Mouse (Mus musculus) forebrain, postnatal 0 days (tissue): ENCODE measurements around the gene Ahcyl1. TPM values are rescaled to one million over a fixed set of nuclear protein-coding genes. Genes with fewer than 3 reads are reported as not detected.
A peak's percentile ranks its signal among the peaks of the same experiment; 100 is the strongest.

Source experiments
- ATAC-seq: fragments of 200-750 bp; cut with Nextera tagmentation; 2 replicates; pipeline ENCODE4 v1.8.0; 2017; ENCODE audit warnings: mild to moderate bottlenecking, moderate library complexity
- DNase-seq: peaks from one replicate; pipeline ENCODE4 v3.0.0-alpha.2; 2015
- H3K27ac ChIP-seq: fragments of 300-500 bp; sonication (generic); 2 replicates; pipeline ENCODE4 v1.5.1; 2014; ENCODE audit warnings: low read depth, mild to moderate bottlenecking, antibody characterized with exemption, low read length, moderate library complexity, mixed read lengths
- H3K27me3 ChIP-seq: fragments of 300-500 bp; sonication (generic); 2 replicates; pipeline ENCODE4 v1.6.1; 2014; ENCODE audit warnings: mild to moderate bottlenecking, low read length, mixed read lengths; ENCODE audit not compliant: insufficient read depth
- H3K36me3 ChIP-seq: fragments of 300-500 bp; sonication (generic); 2 replicates; pipeline ENCODE4 v1.6.1; 2014; ENCODE audit warnings: mild to moderate bottlenecking, moderate library complexity; ENCODE audit not compliant: insufficient read depth
- H3K4me1 ChIP-seq: fragments of 300-500 bp; sonication (generic); 2 replicates; pipeline ENCODE4 v1.6.1; 2014; ENCODE audit warnings: antibody characterized with exemption; ENCODE audit not compliant: insufficient read depth
- H3K4me2 ChIP-seq: fragments of 300-500 bp; sonication (generic); 2 replicates; pipeline ENCODE4 v1.6.1; 2014; ENCODE audit warnings: low read depth, mild to moderate bottlenecking, moderate library complexity
- H3K4me3 ChIP-seq: fragments of 300-500 bp; sonication (generic); 2 replicates; pipeline ENCODE4 v1.5.1; 2014; ENCODE audit warnings: low read depth, low read length, mixed read lengths
- H3K9ac ChIP-seq: fragments of 300-500 bp; sonication (generic); 2 replicates; pipeline ENCODE4 v1.6.1; 2014; ENCODE audit warnings: mild to moderate bottlenecking
- H3K9me3 ChIP-seq: fragments of 300-500 bp; sonication (generic); 2 replicates; pipeline ENCODE4 v1.6.1; 2016; ENCODE audit warnings: low read length
- CTCF ChIP-seq: sonication (generic); IDR thresholded peaks from 2 replicates; pipeline ENCODE4 v1.5.1; 2016; ENCODE audit warnings: antibody characterized with exemption, control low read depth, low read depth
- WGBS: fragments of 180-500 bp; shearing (Covaris S2); extraction: QIAGEN DNeasy Blood & Tissue Kit; methylation state at CpG from one replicate; pipeline ENCODE4 v1.1.7; 2014; 5-methylcytosine and 5-hydroxymethylcytosine counted together
- polyA plus RNA-seq: library from polyadenylated mRNA; unstranded; fragments of >200 nt; fragmentation: Nextera tagmentation; extraction: Ambion mirVana; gene quantifications from 2 replicates; pipeline ENCODE4 v1.2.1, GENCODE M21; 2015
- total RNA-seq: library from RNA; depleted of rRNA; stranded (reverse); fragments of >200 nt; gene quantifications from 2 replicates; pipeline ENCODE4 v1.2.3, GENCODE M21; 2014

The Ahcyl1 gene
- total and polyA plus RNA-seq, 2 experiments from 2014 or later: 54.6 to 100 TPM

DNA sequence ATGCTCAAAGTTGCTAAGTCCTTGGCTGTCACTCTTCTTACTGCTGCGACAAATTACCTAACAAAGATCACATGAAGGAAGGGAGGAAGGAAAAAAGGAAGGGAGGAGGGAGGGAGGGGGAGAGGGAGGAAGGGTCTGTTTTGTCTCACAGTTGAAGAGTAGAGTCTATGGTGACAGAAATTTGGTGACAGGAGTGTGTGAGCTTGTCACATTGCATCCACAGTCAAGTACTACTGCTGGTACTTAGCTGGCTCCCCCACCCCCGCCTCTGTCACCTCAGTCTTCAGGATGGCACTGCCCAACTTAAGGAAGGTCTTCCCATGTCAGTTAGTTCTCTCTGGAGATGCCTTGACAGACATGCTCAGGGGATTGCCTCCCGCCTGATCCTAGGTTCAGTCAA, 60.1 kb downstream of the Ahcyl1 start:
- no peaks in the 10 kb centered on the region for H3K27me3 ChIP-seq
- H3K4me3 ChIP-seq: no peak overlapping the region
- DNase-seq (no peak), ATAC-seq (no peak)
- H3K9ac ChIP-seq: no peak overlapping the region
- H3K9me3 ChIP-seq: no peaks in the 10 kb centered on the region
- 82% methylated on average over 3 of the region's 3 CpGs for WGBS
- H3K4me2 ChIP-seq: no peak overlapping the region
- H3K36me3 ChIP-seq: no peaks in the 10 kb centered on the region
- no peak for TF ChIP-seq CTCF
- H3K27ac ChIP-seq: no peak overlapping the region
- no peaks in the 10 kb centered on the region for H3K4me1 ChIP-seq

DNA sequence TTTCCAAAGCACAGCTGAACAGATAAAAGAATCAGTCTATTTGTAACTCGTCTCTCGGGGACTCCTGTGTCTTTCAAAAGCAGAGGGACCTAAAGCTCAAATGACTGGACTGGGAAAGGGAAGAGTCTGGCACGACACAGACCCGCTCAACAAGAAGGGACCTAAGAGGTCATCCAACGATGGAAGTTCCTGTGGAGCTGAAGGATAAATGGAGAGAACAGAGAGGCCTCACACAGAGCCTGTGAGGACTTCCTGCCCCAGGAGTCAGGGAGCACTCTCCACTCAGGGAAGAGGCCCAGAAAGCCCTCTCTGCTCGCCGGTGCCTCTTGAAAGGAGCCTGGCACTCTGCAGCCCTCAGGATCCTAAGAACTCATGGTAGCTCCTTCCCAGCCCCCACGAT, 60.5 kb downstream of the Ahcyl1 start:
- no peak overlapping the region for H3K9ac ChIP-seq
- H3K9me3 ChIP-seq: no peaks in the 10 kb centered on the region
- H3K4me2 ChIP-seq: no peak overlapping the region
- H3K4me3 ChIP-seq: no peak overlapping the region
- H3K36me3 ChIP-seq: no peaks in the 10 kb centered on the region
- WGBS: 60% methylated on average over 8 of the region's 8 CpGs
- H3K4me1 ChIP-seq: no peaks in the 10 kb centered on the region
- no peak overlapping the region for H3K27ac ChIP-seq
- TF ChIP-seq CTCF: no peak
- ATAC-seq (no peak), DNase-seq (no peak)
- H3K27me3 ChIP-seq: no peaks in the 10 kb centered on the region

DNA sequence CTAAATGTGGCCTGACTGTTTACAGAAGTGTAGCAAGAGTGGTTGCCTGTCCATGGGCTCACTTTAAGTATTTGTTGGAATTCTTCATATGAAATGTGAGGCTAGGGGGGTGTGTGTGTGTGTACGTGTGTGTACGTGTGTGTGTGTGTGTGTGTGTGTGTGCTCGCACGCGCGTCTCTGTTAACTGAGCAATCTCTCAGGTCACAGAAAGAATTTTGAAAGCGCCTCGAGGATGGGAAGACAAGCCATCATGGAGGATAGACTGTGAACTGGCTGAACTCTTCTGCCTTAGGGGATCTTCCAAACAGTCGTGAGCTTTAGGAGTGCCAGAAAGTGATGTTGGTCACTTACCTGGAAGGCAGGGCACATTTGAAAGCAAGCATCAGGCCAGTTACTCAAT, 62.5 kb downstream of the Ahcyl1 start:
- no peak overlapping the region for H3K4me3 ChIP-seq
- H3K27ac ChIP-seq: no peak overlapping the region
- 0 out of 2 replicates have a peak, but pooled peaks cover under 1% of the 10 kb centered on the region for H3K36me3 ChIP-seq
- no peaks in the 10 kb centered on the region for H3K9me3 ChIP-seq
- H3K27me3 ChIP-seq: no peaks in the 10 kb centered on the region
- WGBS: 92% methylated on average over 9 of the region's 9 CpGs
- peaks cover 8% of the 10 kb centered on the region for H3K4me1 ChIP-seq
- no peak overlapping the region for H3K4me2 ChIP-seq
- no peak for TF ChIP-seq CTCF
- ATAC-seq (no peak), DNase-seq (no peak)
- no peak overlapping the region for H3K9ac ChIP-seq

DNA sequence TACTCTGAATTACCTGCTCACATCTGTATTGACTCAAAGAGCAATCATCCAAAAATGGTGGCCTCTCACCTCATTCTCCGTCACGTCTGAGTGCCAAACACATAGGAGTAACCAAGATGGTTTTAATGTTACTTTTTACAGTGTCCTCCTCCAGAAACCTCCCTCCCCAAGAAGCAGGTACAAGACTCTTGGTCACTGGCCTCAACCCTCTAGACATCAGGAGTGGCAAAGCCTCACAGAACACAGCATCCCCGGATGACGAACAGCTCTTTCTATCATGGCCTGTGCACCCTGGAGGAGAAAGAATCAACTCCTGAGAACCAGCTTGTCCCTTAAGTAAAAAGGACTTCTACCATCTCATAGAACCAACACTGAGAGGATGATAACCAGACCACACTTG, 63.6 kb downstream of the Ahcyl1 start:
- no peak overlapping the region for H3K9ac ChIP-seq
- no peaks in the 10 kb centered on the region for H3K9me3 ChIP-seq
- no peak overlapping the region for H3K4me3 ChIP-seq
- H3K27me3 ChIP-seq: no peaks in the 10 kb centered on the region
- ATAC-seq (no peak), DNase-seq (no peak)
- peaks cover 11% of the 10 kb centered on the region for H3K36me3 ChIP-seq
- no peak overlapping the region for H3K27ac ChIP-seq
- H3K4me2 ChIP-seq: no peak overlapping the region
- 94% methylated on average over 4 of the region's 4 CpGs for WGBS
- TF ChIP-seq CTCF: no peak
- peaks cover 8% of the 10 kb centered on the region for H3K4me1 ChIP-seq

DNA sequence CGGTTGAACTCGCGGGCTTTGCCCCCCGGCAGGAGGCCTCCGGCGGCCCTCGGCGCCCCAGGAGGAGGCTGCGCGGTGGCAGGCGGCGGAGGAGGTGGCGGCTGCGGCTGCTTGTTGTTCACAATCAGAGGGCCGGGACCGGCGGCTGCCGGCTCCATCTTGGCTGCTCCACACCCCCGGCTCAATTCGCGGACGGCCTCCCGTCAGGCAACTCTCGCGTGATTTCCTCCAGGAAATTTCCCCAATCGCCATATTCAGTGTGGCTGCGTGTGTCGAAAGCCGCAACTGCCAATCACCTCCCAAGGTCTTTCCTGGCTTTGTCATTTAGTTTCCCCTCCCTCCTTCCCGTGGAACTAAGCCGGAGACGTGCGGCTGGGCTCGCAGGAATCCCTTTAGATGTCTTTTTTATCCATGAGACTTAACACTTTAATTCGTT, 64.8 kb downstream of the Ahcyl1 start, which contains the start of gene Strip1:
Gene Strip1 (minus strand): TSS at position 172 of the 436 bp plus-strand sequence.
- WGBS: 4% methylated on average over 35 of the region's 35 CpGs

DNA sequence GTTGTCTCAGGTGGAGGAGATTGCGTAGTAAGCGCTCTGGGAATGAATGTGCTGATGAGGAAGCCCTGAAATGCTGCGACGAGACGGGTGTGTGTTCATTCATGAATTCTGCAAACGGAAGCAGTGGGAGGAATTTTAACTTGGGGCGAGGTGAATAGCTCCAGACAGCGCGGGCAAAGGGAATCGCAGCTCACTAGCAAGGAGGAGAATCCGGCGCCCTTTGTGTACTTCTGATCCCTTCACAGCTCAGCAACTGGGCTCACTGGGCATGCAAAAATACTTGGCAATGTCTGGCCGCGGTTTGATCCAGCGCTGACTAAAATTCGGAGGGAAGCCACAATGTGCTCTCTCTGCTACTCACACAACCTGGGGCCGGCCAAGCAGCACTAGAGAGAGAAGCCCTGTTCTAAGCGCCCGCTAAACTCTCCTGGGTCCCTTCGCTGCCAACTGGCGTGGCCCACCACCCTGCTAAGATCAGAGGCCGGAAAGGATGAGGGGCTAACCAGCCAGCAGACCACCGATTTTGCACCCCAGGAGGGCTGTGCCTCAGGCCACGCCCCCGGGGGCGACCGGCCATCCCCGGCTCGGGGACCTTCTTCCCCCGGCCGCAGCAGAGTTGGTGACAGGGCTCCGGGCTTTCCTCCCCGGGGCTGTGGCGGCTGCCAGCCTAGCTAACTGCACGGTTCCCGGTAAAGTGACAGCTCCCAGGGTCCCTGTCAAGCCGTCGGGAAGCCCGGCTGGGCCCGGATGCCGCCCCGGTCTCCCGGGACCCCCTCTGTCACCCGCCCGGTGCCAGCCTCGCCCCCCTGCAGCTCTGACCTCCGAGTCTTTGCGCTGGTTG, 65.5 kb downstream of the Ahcyl1 start, which contains the start of gene Gm10961:
Gene Gm10961 (plus strand): TSS at position 641 of the 841 bp plus-strand sequence.
- peaks cover 8% of the 10 kb centered on the region for H3K4me1 ChIP-seq
- H3K27me3 ChIP-seq: no peaks in the 10 kb centered on the region
- DNase-seq: peak; percentile 63
- H3K36me3 ChIP-seq: peaks cover 30% of the 10 kb centered on the region
- TF ChIP-seq CTCF: no peak
- peak within 1 kb of the TSS; percentile 99 for H3K27ac ChIP-seq
- H3K9ac ChIP-seq: peak within 1 kb of the TSS; percentile 99
- H3K4me2 ChIP-seq: peak within 1 kb of the TSS; percentile 64
- peak within 1 kb of the TSS; percentile 99 for H3K4me3 ChIP-seq
- H3K9me3 ChIP-seq: no peaks in the 10 kb centered on the region
- peak; percentile 71 for ATAC-seq
- under 1% methylated on average over 48 of the region's 48 CpGs for whole genome bisulfite sequencing

More for the DNA sequence above, 64.8 kb downstream of the Ahcyl1 start, which contains the start of gene Strip1:
- Histone ChIP-seq H3K27me3 (no peaks in the 10 kb centered on the region), H3K36me3 (peaks cover 24% of the 10 kb centered on the region), H3K4me2 (peak within 1 kb of the TSS; percentile 64), H3K4me3 (peak within 1 kb of the TSS; percentile 99), H3K9me3 (no peaks in the 10 kb centered on the region), H3K9ac (peak within 1 kb of the TSS; percentile 99), H3K27ac (peak within 1 kb of the TSS; percentile 99), H3K4me1 (peaks cover 8% of the 10 kb centered on the region)
- DNase-seq (peak; percentile 97), ATAC-seq (peak; percentile 98)
- TF ChIP-seq CTCF: no peak

DNA sequence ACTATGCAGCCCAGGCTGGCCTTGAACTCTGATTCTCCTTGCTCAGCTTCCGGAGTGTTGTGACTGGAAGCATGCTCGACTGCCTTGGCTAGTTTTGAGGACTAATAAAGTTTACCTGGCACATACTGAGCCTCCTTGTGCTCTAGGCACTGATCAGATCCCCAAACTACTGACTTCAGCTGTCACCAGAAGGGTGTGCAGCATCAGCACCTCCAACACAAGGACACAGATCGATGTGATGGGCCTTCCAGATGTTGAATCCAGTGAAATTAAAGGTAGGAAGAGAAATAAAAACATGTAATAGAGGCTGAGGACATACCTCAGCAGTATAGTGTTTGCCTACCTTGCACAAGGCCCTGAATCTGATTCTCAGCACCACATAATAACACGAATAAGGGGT, 66.9 kb downstream of the Ahcyl1 start:
- no peak overlapping the region for H3K4me3 ChIP-seq

More for the DNA sequence above, 66.9 kb downstream of the Ahcyl1 start:
- 94% methylated on average over 4 of the region's 4 CpGs for WGBS
- no peak for TF ChIP-seq CTCF
- H3K27me3 ChIP-seq: no peaks in the 10 kb centered on the region
- H3K4me1 ChIP-seq: peaks cover 8% of the 10 kb centered on the region
- H3K36me3 ChIP-seq: peaks cover 45% of the 10 kb centered on the region
- no peak overlapping the region for H3K27ac ChIP-seq
- ATAC-seq: no peak
- no peak overlapping the region for H3K4me2 ChIP-seq
- H3K9ac ChIP-seq: no peak overlapping the region
- H3K9me3 ChIP-seq: no peaks in the 10 kb centered on the region
- DNase-seq: no peak
